Comparison of ENCODE assay signal across 24 mouse cellular contexts in the genomic region with DNA sequence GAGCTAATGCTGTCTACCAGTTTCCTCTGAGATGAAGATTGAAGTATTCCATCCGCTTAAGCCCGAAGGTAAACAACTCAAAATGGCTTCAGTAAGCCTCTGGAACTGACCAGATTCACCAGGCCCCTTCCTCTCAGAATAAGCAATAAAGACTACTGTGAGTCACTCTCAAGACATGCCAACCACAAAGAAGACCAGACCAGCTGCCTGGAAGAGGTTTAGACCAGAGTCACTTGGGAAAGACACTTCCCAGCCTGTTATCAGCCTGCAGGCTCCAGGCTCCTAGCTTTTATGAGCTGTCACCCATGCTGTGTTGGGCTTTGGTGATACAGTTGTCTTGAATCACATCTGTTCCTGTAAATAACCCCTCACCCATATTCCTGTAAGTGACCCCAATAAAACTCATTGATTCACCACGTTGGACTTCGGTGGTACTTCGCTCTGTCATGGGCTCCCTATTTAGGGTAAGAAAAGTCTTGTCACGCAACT. TPM values are rescaled to one million over a fixed set of nuclear protein-coding genes. Genes with fewer than 3 reads are reported as not detected.
DNase-seq lines count a peak whose midpoint lies in the region; ATAC-seq and TF ChIP-seq lines count a peak whose summit lies in the region.
"Had no signal": no experiment of that assay in that cellular context is flagged by ENCODE, and none has a peak within 500 bp of the region (broad histone marks: within the 10 kb centered on the region; RNA-seq: fewer than 3 reads in every experiment).

No protein-coding gene starts in this region.

- H3K79me3 ChIP-seq in C2C12 (ENCODE audit: low read depth): no peaks in the 10 kb centered on the region

- H3ac ChIP-seq in C2C12 (ENCODE audit: control insufficient read depth, insufficient read length, low read depth): no peak overlapping the region

- no peaks in the 10 kb centered on the region for H3K27me3 ChIP-seq in C2C12 (ENCODE audit: control insufficient read depth, insufficient read depth, insufficient read length)
- H3K27me3 ChIP-seq: embryonic facial prominence, embryonic 13.5 days; embryonic facial prominence, embryonic 15.5 days; forebrain, embryonic 12.5 days had no signal

- no peak overlapping the region for H3K4me3 ChIP-seq in C2C12 (ENCODE audit: insufficient read depth, poor library complexity, severe bottlenecking)
- H3K4me3 ChIP-seq in layer of hippocampus, adult 2 months: no peak overlapping the region
- H3K4me3 ChIP-seq: embryonic facial prominence, embryonic 13.5 days; embryonic facial prominence, embryonic 15.5 days; erythroblast, embryonic 14.5 days; forebrain, embryonic 10.5 days; forebrain, embryonic 12.5 days had no signal

- ATAC-seq in megakaryocyte progenitor cell, adult 5-6 weeks (replicated peaks; ENCODE audit: poor library complexity): no peak
- ATAC-seq: forebrain, embryonic 14.5 days; forebrain, embryonic 16.5 days had no signal

- H3K27ac ChIP-seq in layer of hippocampus, adult 2 months: no peak overlapping the region
- H3K27ac ChIP-seq: embryonic facial prominence, embryonic 13.5 days; embryonic facial prominence, embryonic 15.5 days; forebrain, embryonic 10.5 days; forebrain, embryonic 12.5 days had no signal

- H3K79me2 ChIP-seq in C2C12 (ENCODE audit: control insufficient read depth, insufficient read depth): no peaks in the 10 kb centered on the region

- no peaks in the 10 kb centered on the region for H3K36me3 ChIP-seq in C2C12 (ENCODE audit: control insufficient read depth, insufficient read depth)
- H3K36me3 ChIP-seq: embryonic facial prominence, embryonic 13.5 days; embryonic facial prominence, embryonic 15.5 days; forebrain, embryonic 10.5 days; forebrain, embryonic 12.5 days had no signal

- peak; percentile 28 for DNase-seq in 3134 (ENCODE audit: extremely low read depth, insufficient read length, low spot score)
- DNase-seq in NIH3T3 (ENCODE audit: low read depth): peak; percentile 37
- no peak for DNase-seq in layer of hippocampus, adult 2 months (ENCODE audit: low spot score in 2 of 2)
- DNase-seq in kidney, adult 11 months: no peak
- DNase-seq: adrenal gland, adult 2 months; adrenal gland, postnatal 10 days; adrenal gland, postnatal 25 days; B cell, adult 2 months; cerebellum, adult 11 months; cerebellum, adult 18-20 months; cerebellum, adult 8-10 months; cerebellum, adult 9-11 months; cerebellum, postnatal 14 days; cerebellum, postnatal 36 days; embryo, embryonic 11 days had no signal

- no peak for TF ChIP-seq CTCF in C2C12 (IDR thresholded peaks at IDR 0.05; ENCODE audit: control insufficient read depth, insufficient read depth, insufficient read length)
- TF ChIP-seq CTCF in layer of hippocampus, adult 2 months (conservative IDR thresholded peaks at IDR 0.05): no peak

TF ChIP-seq in C2C12, 6 proteins besides CTCF, POLR2A, EP300 and RAD21:
- TF ChIP-seq MYOD1 (IDR thresholded peaks at IDR 0.05; ENCODE audit: control insufficient read depth, insufficient read length, low read depth) (peak; percentile 81), USF1 (IDR thresholded peaks at IDR 0.05; ENCODE audit: low read depth) (no peak), CEBPB (IDR thresholded peaks at IDR 0.05; ENCODE audit: low read depth) (no peak), MYOG (IDR thresholded peaks at IDR 0.05; ENCODE audit: control insufficient read depth, extremely low read depth, insufficient read length) (no peak), MAX (IDR thresholded peaks at IDR 0.05) (no peak), FOSL1 (IDR thresholded peaks at IDR 0.05; ENCODE audit: insufficient read depth, low read length, poor library complexity, severe bottlenecking) (peak; percentile 11)

RNA-seq across cellular contexts. Expression of a gene that starts 5.5 kb away (rescaled TPM):
- polyA plus RNA-seq in C2C12 (2012; fragmentation: generic; extraction: Trizol): 0.74 TPM
- 73.0 and 75.7 TPM in 2 replicates for total RNA-seq in megakaryocyte progenitor cell, adult 5-6 weeks (2015)
- 98.9 and 103 TPM in 2 replicates for total RNA-seq in megakaryocyte progenitor cell, adult 5-6 weeks (2017)
- total RNA-seq in layer of hippocampus, adult 2 months (2021): 1 to 10 TPM in 1 of 2 experiments, under 1 TPM in 1; 0.98 to 2.0 TPM
- polyA plus RNA-seq: forebrain, embryonic 16.5 days had no signal

RNA-seq across cellular contexts. Expression of a gene that starts 10.3 kb away (rescaled TPM):
- polyA plus RNA-seq in C2C12 (2012; fragmentation: generic; extraction: Trizol): 106 TPM
- total RNA-seq in megakaryocyte progenitor cell, adult 5-6 weeks (2015): 53.5 and 64.6 TPM in 2 replicates
- 79.2 and 81.6 TPM in 2 replicates for total RNA-seq in megakaryocyte progenitor cell, adult 5-6 weeks (2017)
- 10 to 100 TPM; 20.2 to 20.3 TPM for total RNA-seq in layer of hippocampus, adult 2 months (2021)

RNA-seq across cellular contexts. Expression of a gene that starts 47.9 kb away (rescaled TPM):
- 11.1 TPM for polyA plus RNA-seq in C2C12 (2012; fragmentation: generic; extraction: Trizol)
- total RNA-seq in megakaryocyte progenitor cell, adult 5-6 weeks (2015): 11.9 and 14.4 TPM in 2 replicates
- total RNA-seq in megakaryocyte progenitor cell, adult 5-6 weeks (2017): 16.3 and 25.5 TPM in 2 replicates
- 100 to 1,000 TPM; 208 to 235 TPM for total RNA-seq in layer of hippocampus, adult 2 months (2021)

Comparison
In these comparisons a context has a peak if more than half of its experiments do, and no peak if none do; other contexts are left out.
1. DNase-seq: peak in 3134 (single experiment) and NIH3T3 (single experiment); none in layer of hippocampus, adult 2 months (0 of 2) and kidney, adult 11 months (single experiment).
2. RNA of a gene that starts 5.5 kb away (total RNA-seq): 73.0 to 103 TPM in megakaryocyte progenitor cell, adult 5-6 weeks; 0.98 to 2.0 TPM in layer of hippocampus, adult 2 months; every median in the first group is over 10 times any median in the second.
3. RNA of a gene that starts 47.9 kb away (total RNA-seq): 208 to 235 TPM in layer of hippocampus, adult 2 months; 11.9 to 25.5 TPM in megakaryocyte progenitor cell, adult 5-6 weeks; every median in the first group is over 4 times any median in the second.